Comparison of ENCODE assay signal across 15 mouse cellular contexts in genomic region chr11:6790690-6791089, GRCm38 (mm10). TPM values are rescaled to one million over a fixed set of nuclear protein-coding genes. Genes with fewer than 3 reads are reported as not detected.
DNase-seq lines count a peak whose midpoint lies in the region; ATAC-seq and TF ChIP-seq lines count a peak whose summit lies in the region.
"Had no signal": no experiment of that assay in that cellular context is flagged by ENCODE, and none has a peak within 500 bp of the region (broad histone marks: within the 10 kb centered on the region; RNA-seq: fewer than 3 reads in every experiment).

No protein-coding gene starts in this region.

- no peaks in the 10 kb centered on the region for H3K4me1 ChIP-seq in cerebellum, adult 2 months (ENCODE audit: control insufficient read depth, insufficient read depth, low read length)
- H3K4me1 ChIP-seq: forebrain, embryonic 12.5 days; heart, embryonic 13.5 days; limb, embryonic 12.5 days had no signal

- no peak for TF ChIP-seq POLR2A in cerebellum, adult 2 months (IDR thresholded peaks at IDR 0.05; ENCODE audit: borderline replicate concordance, insufficient read depth, low read length)

- intact Hi-C loops in left cerebral cortex, adult 2 months (cut with DNase I): no loop called here

- ATAC-seq in erythroblast, adult 5-6 weeks (replicated peaks; ENCODE audit: low FRiP score, poor library complexity, severe bottlenecking): no peak

- H3K27ac ChIP-seq in cerebellum, adult 2 months (ENCODE audit: insufficient read depth, low read length): no peak overlapping the region
- H3K27ac ChIP-seq in left cerebral cortex, adult 2 months: no peak overlapping the region
- H3K27ac ChIP-seq: forebrain, embryonic 12.5 days; heart, embryonic 13.5 days; limb, embryonic 12.5 days had no signal

- H3K27me3 ChIP-seq in cerebellum, adult 2 months (ENCODE audit: control insufficient read depth, insufficient read depth, low read length): no peaks in the 10 kb centered on the region
- H3K27me3 ChIP-seq: forebrain, embryonic 12.5 days; heart, embryonic 13.5 days; limb, embryonic 12.5 days had no signal

- TF ChIP-seq CTCF in cerebellum, adult 2 months (IDR thresholded peaks at IDR 0.05; ENCODE audit: borderline replicate concordance, insufficient read depth, low read depth, low read length): peak; percentile 25; the same call in 1 of the 2 replicates
- TF ChIP-seq CTCF in left cerebral cortex, adult 2 months (IDR thresholded peaks at IDR 0.05): peak; percentile 29; the same call in 1 of the 2 replicates

- WGBS in cerebellum, adult 2 months: 95% methylated on average over 3 of the region's 3 CpGs

- H3K4me3 ChIP-seq in cerebellum, adult 2 months (replicated peaks; ENCODE audit: insufficient read depth, low read depth, low read length): no peak overlapping the region
- no peak overlapping the region for H3K4me3 ChIP-seq in left cerebral cortex, adult 2 months
- H3K4me3 ChIP-seq: forebrain, embryonic 12.5 days; heart, embryonic 13.5 days; limb, embryonic 12.5 days had no signal

- DNase-seq in cerebellum, adult 2 months: no peak
- DNase-seq in cerebellum, adult 9-11 months: no peak
- no peak for DNase-seq in left cerebral cortex, adult 2 months (ENCODE audit: extremely low spot score in 1 of 2, low spot score in 2 of 2)
- DNase-seq in left cerebral cortex, adult 8-10 months (ENCODE audit: low spot score in 2 of 2): no peak
- peak; percentile 30 for DNase-seq in CD4-positive helper T cell, adult 2 months (ENCODE audit: low read depth, low spot score)
- DNase-seq in kidney, postnatal 4 days: peak; percentile 42 to 47
- DNase-seq in urinary bladder, postnatal 10 days (ENCODE audit: low spot score): no peak
- DNase-seq: cerebellum, adult 8-10 months; right cerebral cortex, postnatal 14 days had no signal

RNA-seq across cellular contexts. Expression of gene Gm11983, which starts 46.8 kb away (rescaled TPM):
- polyA plus RNA-seq in cerebellum, adult 2 months (2012; rRNA removed): not detected in 2 replicates
- total RNA-seq in left cerebral cortex, adult 2 months (2021): not detected
- total RNA-seq in left cerebral cortex, adult 8-10 months (2022): not detected
- total RNA-seq in erythroblast, adult 5-6 weeks (2015; ENCODE audit: low replicate concordance): not detected in 2 replicates
- not detected in 2 replicates for total RNA-seq in erythroblast, adult 5-6 weeks (2017; ENCODE audit: low replicate concordance)
- total RNA-seq: ES-E14; monocyte, adult 5-6 weeks had no signal
- polyA plus RNA-seq: forebrain, embryonic 12.5 days; heart, embryonic 13.5 days; limb, embryonic 12.5 days had no signal

Comparison
In these comparisons a context has a peak if more than half of its experiments do, and no peak if none do; other contexts are left out.
1. DNase-seq: peak in CD4-positive helper T cell, adult 2 months (single experiment) and kidney, postnatal 4 days (2 of 2); none in cerebellum, adult 2 months (0 of 2), cerebellum, adult 9-11 months (single experiment), left cerebral cortex, adult 2 months (0 of 2), left cerebral cortex, adult 8-10 months (0 of 2) and urinary bladder, postnatal 10 days (single experiment).